Mouse (Mus musculus) brain, adult 2 months (tissue): ENCODE results near the gene Gm21981.

ENCODE experiments used
- DNase-seq: peaks from one replicate; pipeline ENCODE4 v3.0.0; 2011; ENCODE audit warnings: low read depth, low spot score

Gene Gm21981

DNA sequence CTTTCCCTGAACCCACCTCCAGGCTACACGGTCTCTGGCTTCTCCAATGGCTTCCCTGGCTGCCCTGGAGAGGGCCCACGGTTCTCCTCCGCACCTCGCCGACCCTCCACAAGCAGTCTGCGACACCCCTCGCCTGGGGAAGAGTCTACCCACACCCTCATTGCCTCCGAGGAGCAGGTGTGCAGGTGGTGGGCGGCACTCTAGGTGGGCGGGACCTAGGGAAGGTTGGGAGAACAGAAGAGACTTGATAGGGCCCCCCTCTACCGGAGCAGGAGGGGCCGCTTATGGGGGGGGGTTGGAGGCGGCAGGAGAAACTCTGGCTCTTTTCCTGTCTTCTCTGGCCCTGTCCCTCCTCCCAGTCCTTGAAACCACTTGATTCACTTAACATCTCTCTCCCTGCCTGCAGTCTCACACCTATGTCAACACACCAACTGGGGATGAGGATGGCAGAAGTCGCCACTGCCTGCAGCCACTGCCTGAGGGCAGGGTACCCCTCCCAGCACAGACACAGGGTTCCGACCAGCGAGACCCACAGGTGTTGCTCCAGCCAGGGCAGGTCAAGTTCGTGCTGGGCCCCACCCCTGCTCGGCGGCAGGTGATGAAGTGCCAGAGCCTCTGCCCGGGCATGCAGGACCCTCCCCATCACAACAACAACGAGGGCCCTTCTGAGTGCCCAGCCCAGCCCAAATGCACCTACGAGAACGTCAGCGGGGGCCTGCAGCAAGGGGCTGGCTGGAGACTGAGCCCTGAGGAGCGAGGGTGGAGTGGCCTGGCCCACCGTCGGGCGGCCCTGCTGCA lies 8.5 kb upstream of the Gm21981 start:
- no peak for DNase-seq

DNA sequence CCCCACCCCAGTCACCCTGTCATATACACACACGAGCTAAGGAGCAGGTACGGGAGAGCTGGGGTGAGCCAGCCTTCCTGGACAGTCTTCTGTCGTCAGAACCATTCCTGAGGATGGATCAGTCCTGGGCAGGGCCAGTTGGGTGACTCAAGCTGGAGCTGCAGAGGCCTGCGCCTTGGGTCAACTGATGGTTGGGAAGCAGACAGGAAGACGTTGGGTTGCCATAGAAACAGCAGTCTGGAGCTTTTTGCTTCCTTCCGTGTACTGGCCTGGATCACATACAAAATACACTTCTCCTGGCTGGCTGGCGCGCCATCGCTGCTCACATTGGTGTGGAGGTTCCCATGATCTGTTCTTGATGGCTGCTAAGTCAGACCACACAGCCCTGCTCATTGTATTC lies 7.5 kb upstream of the Gm21981 start:
- peak; percentile 72 for DNase-seq

GRCm38 (mm10) chr17:47699055-47699454 lies 4.8 kb upstream of the Gm21981 start:
- DNase-seq = no peak

- DNase-seq = no peak
Observed at GRCm38 (mm10) chr17:47698156-47698555, 3.9 kb upstream of the Gm21981 start.

DNA sequence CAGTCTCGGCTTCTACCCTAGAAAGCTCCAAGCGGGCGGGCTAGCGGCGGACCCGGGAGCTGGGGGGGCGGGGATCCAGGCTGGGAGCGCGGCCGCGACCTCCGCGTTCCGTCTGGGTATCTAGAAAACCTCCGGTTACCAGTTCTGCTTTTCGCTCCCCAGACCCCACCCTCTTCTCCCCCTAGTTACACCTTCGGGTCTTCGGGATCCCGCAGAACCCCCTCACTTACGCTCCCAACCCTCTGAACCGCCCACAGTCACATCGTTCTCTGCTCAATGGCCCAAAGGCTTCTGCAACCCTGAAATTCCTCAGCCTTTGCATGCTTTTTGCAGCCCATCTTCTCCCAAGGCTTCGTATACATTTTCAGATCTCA lies 1.1 kb upstream of the Gm21981 start:
- peak; percentile 47 for DNase-seq

DNA sequence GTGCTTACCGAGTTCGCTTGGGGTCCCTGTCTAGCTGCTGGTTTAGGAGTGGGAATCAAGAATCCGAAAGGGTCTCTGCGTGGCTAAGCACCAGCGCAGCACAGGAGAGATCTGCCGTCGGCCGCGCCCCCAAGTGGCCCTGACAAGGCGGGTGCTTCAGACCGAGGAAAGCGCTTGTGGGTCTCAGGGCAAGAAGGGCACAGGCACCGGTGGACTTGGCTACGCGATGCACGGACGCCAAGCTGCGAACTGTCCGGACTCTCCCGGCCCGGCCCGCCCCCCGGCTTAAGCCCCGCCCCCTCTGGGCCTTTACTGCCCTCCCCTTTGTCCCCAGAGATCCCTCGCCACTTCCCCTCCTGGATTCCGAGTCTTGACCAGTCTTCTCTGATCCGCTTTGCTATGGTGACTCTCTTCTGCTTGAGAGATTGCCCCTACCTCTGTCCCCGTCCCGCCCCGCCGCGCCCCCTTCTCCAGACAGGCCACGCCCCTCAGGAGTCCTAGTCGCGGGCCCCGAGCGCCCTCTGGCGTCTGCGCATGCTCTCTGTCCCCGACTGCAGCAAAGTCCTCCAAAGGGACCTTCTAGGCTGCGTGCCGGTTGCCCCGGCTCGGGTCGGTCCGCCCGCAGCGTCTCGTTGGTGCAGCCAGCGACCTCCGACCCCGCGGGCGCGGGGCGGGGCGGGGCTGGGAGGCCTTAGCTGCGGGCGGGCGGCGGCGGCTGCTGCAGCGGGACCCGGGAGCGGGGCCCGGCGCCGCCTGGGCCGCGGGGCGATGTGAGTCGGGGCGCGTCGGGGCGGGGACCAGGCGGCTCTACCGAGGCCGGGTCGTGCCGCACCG lies 465 bp upstream of the Gm21981 start, which contains the start of gene Prickle4:
Gene Prickle4, minus strand, starts transcription at position 234 of the 834 bp plus-strand sequence.
- peak; percentile 98 for DNase-seq

GRCm38 (mm10) chr17:47693671-47694441 lies 399 bp downstream of the Gm21981 start:
- DNase-seq = no peak

DNA sequence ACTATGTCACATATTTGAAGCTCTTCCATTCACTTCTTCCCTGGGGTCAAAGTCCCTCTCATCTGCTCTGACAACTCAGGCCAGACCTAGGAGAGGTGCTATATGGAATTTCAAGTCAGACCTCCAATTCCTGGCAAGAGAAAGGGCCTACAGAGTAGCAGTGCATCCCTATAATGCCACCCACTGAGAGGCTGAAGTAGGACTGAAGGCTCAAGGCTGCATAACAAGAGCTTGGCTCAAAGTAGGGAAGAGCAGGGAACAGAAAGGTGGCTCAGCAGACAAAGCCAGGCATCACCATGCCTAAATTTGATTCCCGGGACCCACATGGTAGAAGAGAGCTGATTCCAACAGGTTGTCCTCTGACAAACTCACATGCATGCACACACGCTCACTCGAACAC lies 2.6 kb downstream of the Gm21981 start:
- DNase-seq = no peak

DNA sequence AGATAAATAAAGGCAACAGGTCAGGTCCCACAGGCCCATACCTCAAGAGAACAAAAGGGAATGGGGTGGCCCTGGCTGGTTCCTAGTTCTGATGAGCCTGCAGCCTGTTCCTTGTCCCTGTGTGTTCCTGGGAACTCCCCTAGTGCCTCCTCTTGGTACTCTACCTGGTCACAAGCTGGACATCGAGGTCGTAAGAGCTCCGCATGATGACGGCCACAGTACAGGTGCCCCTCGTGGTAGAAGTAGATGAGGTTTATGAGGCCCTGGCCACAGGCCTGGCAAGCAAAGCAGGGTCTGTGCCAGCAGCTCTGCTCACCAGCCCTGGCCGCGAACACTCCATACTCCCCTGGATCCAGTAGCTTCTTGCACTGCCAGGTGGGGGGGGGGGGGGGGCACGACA lies 4.4 kb downstream of the Gm21981 start:
- DNase-seq = no peak

- peak; percentile 87 for DNase-seq
Observed at GRCm38 (mm10) chr17:47688608-47689575, 5.4 kb downstream of the Gm21981 start, which contains the start of gene Frs3. Frs3 (plus strand) TSS chr17:47689030.

DNA sequence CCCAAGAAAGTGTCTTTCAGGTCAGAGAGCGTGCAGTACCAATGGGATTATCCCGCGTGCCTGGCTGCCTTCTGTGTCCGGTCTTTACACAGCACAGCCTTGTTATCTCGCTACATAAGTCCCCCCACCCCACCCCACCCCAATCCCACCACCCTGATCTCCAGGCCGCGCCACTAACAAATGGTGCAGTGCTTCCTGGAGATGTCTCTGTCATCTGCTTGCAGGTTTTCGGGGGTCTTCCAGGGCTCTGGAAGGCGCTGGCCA lies 6.0 kb downstream of the Gm21981 start, which contains the start of gene Tomm6:
Gene Tomm6, minus strand, starts transcription at position 43 of the 264 bp plus-strand sequence.
- DNase-seq = no peak

- peak; percentile 99 for DNase-seq
Observed at GRCm38 (mm10) chr17:47687409-47688343, 6.6 kb downstream of the Gm21981 start.

GRCm38 (mm10) chr17:47682836-47683235 lies 11.4 kb downstream of the Gm21981 start:
- DNase-seq = no peak

DNA sequence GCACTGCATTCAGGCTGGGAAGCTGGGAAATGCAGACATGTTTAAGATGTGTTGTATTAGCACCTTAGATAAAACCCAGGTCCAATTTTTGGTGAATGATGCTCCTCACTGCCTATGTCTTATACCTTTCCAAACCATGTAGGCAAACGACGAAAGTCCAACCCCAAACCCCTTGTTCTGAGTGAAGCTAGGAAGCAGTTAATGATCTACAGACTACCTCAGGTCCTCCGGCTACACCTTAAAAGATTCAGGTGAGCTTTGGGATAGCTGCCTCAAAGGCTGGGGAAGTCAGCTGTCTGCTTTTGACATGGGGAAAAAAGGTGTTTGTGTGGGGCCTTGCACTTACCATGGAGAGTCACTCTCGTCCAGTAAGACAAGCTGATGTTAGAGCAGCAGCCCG lies 15.6 kb downstream of the Gm21981 start:
- DNase-seq = no peak

- DNase-seq = no peak
Observed at GRCm38 (mm10) chr17:47678238-47678637, 16.0 kb downstream of the Gm21981 start.

GRCm38 (mm10) chr17:47676581-47676980 lies 17.7 kb downstream of the Gm21981 start:
- DNase-seq = peak; percentile 87

- DNase-seq = peak; percentile 71
Observed at GRCm38 (mm10) chr17:47672311-47673111, 21.7 kb downstream of the Gm21981 start.

DNA sequence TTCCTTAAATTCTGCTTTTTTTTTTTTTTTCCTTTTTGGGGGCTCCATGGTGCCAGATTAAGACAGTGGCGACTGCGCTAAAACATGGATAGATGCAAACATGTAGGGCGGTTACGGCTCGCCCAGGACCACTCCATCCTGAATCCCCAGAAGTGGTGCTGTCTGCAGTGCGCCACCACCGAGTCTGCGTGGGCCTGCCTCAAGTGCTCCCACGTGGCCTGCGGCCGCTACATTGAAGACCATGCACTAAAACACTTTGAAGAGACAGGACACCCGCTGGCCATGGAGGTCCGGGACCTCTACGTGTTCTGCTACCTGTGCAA lies 22.3 kb downstream of the Gm21981 start:
- peak; percentile 47 for DNase-seq

DNA sequence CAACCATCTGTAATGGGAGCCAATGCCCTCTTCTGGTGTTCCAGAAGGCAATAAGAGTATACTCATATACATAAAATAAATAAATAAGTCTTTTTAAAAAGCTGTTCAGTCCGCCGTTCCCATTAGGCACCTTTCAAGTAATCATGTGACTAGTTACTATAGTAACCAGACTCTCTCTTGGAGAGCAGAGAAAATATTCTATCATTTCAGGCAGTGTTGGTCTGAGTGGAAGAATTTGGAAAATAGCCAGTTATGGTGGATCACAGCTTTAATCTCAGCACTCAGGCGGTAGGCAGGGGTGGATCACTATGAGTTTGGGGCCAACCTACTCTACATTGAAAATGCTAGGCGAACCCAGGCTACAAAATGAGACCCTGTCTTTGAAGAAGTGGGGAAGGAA lies 25.1 kb downstream of the Gm21981 start:
- peak; percentile 30 for DNase-seq
